Mouse (Mus musculus): Measurements from ENCODE around the gene Erich4. TPM values are rescaled to one million over a fixed set of nuclear protein-coding genes. Genes with fewer than 3 reads are reported as not detected.
"Not testable (repeated sequence)": the region's sequence is repeated elsewhere in the genome, so short reads cannot be mapped to it uniquely, and the experiment has no call there.

The Erich4 gene
- polyA plus RNA-seq, 1 experiment: not detected

- Histone ChIP-seq H3K36me3 (ENCODE audit: control insufficient read depth) (no peaks in the 10 kb centered on the region), H3K4me1 (ENCODE audit: control insufficient read depth) (no peaks in the 10 kb centered on the region; the same call in 1 of the 2 replicates), H3K9me3 (ENCODE audit: control insufficient read depth, low read length) (no peaks in the 10 kb centered on the region), H3K4me3 (replicated peaks) (no peak overlapping the region), H3K27me3 (ENCODE audit: control insufficient read depth) (no peaks in the 10 kb centered on the region)
- TF ChIP-seq TAL1 (IDR thresholded peaks at IDR 0.05; ENCODE audit: low read length) (no peak), GATA1 (IDR thresholded peaks at IDR 0.05; ENCODE audit: low read length) (no peak)
Observed at GRCm38 (mm10) chr7:25575870-25576269, 39.8 kb downstream of the Erich4 start.

GRCm38 (mm10) chr7:25575105-25575504 lies 40.6 kb downstream of the Erich4 start:
- Histone ChIP-seq H3K27me3 (ENCODE audit: control insufficient read depth) (no peaks in the 10 kb centered on the region), H3K9me3 (ENCODE audit: control insufficient read depth, low read length) (no peaks in the 10 kb centered on the region), H3K4me1 (ENCODE audit: control insufficient read depth) (no peaks in the 10 kb centered on the region; the same call in 1 of the 2 replicates), H3K36me3 (ENCODE audit: control insufficient read depth) (no peaks in the 10 kb centered on the region), H3K4me3 (replicated peaks) (no peak overlapping the region)
- TF ChIP-seq TAL1 (IDR thresholded peaks at IDR 0.05; ENCODE audit: low read length) (no peak), GATA1 (IDR thresholded peaks at IDR 0.05; ENCODE audit: low read length) (no peak)

GRCm38 (mm10) chr7:25573806-25574205 lies 41.9 kb downstream of the Erich4 start:
- H3K36me3 ChIP-seq (ENCODE audit: control insufficient read depth); H3K4me3 ChIP-seq (replicated peaks); H3K4me1 ChIP-seq (ENCODE audit: control insufficient read depth); H3K9me3 ChIP-seq (ENCODE audit: control insufficient read depth, low read length); H3K27me3 ChIP-seq (ENCODE audit: control insufficient read depth): not testable (repeated sequence)

- H3K4me3 ChIP-seq (replicated peaks): no peak overlapping the region
- no peaks in the 10 kb centered on the region for H3K4me1 ChIP-seq (ENCODE audit: control insufficient read depth)
- H3K9me3 ChIP-seq (ENCODE audit: control insufficient read depth, low read length): peaks cover 9% of the 10 kb centered on the region
- H3K36me3 ChIP-seq (ENCODE audit: control insufficient read depth): no peaks in the 10 kb centered on the region
- no peak for TF ChIP-seq GATA1 (IDR thresholded peaks at IDR 0.05; ENCODE audit: low read length)
- no peak for TF ChIP-seq TAL1 (IDR thresholded peaks at IDR 0.05; ENCODE audit: low read length)
- H3K27me3 ChIP-seq (ENCODE audit: control insufficient read depth): no peaks in the 10 kb centered on the region
Observed at GRCm38 (mm10) chr7:25568721-25569120, 47.0 kb downstream of the Erich4 start.

Other genes with a start within 250 kb of the Erich4 start
- not detected in 2 replicates for gene Cnfn, start 246.2 kb downstream of the Erich4 start, polyA plus RNA-seq (2012)
- gene Lipe, start 217.2 kb downstream of the Erich4 start, polyA plus RNA-seq (2012): 0.22 and 0.32 TPM in 2 replicates
- not detected in 2 replicates for gene Cxcl17, start 203.0 kb downstream of the Erich4 start, polyA plus RNA-seq (2012)
- 0.01 TPM in 1 of 2 replicates, not detected in the other for gene Ceacam1, start 138.3 kb downstream of the Erich4 start, polyA plus RNA-seq (2012)
- not detected in 2 replicates for gene Ceacam2, start 76.0 kb downstream of the Erich4 start, polyA plus RNA-seq (2012)
- 0.73 and 1.1 TPM in 2 replicates for gene Dmac2, start 3.5 kb upstream of the Erich4 start, polyA plus RNA-seq (2012)
- gene B3gnt8, start 10.8 kb upstream of the Erich4 start, polyA plus RNA-seq (2012): 0.10 and 0.23 TPM in 2 replicates
- gene Bckdha, start 43.1 kb upstream of the Erich4 start, polyA plus RNA-seq (2012): 2.4 and 3.2 TPM in 2 replicates
- gene Exosc5, start 43.3 kb upstream of the Erich4 start, polyA plus RNA-seq (2012): 11.8 and 15.6 TPM in 2 replicates
- gene Tmem91, start 59.3 kb upstream of the Erich4 start, polyA plus RNA-seq (2012): 0.01 and 0.11 TPM in 2 replicates
- gene B9d2, start 64.9 kb upstream of the Erich4 start, polyA plus RNA-seq (2012): 4.8 and 8.3 TPM in 2 replicates
- 21.9 and 23.6 TPM in 2 replicates for gene Tgfb1, start 71.1 kb upstream of the Erich4 start, polyA plus RNA-seq (2012)
- 8.8 and 9.3 TPM in 2 replicates for gene Ccdc97, start 103.2 kb upstream of the Erich4 start, polyA plus RNA-seq (2012)
- 32.8 and 36.7 TPM in 2 replicates for gene Hnrnpul1, start 138.9 kb upstream of the Erich4 start, polyA plus RNA-seq (2012)
- gene Axl, start 172.8 kb upstream of the Erich4 start, polyA plus RNA-seq (2012): 0.26 and 0.61 TPM in 2 replicates
- gene Cyp2s1, start 201.0 kb upstream of the Erich4 start, polyA plus RNA-seq (2012): not detected in 2 replicates